Mouse (Mus musculus) embryonic facial prominence, embryonic 14.5 days (tissue): ENCODE results near the gene Smap1. TPM values are rescaled to one million over a fixed set of nuclear protein-coding genes. Genes with fewer than 3 reads are reported as not detected.

Experiments used
- ATAC-seq: fragments of 200-750 bp; cut with Nextera tagmentation; 2 replicates; pipeline ENCODE4 v1.8.0; 2017; ENCODE audit warnings: low read depth, moderate number of reproducible peaks, moderate TSS enrichment
- DNase-seq: peaks from one replicate; pipeline ENCODE4 v3.0.0-alpha.2; 2015; ENCODE audit warnings: low spot score
- H3K27ac ChIP-seq: fragments of 300-500 bp; sonication (generic); replicated peaks from 2 replicates; pipeline ENCODE4 v1.5.1; 2014; ENCODE audit warnings: low read depth, mild to moderate bottlenecking, low read length, moderate library complexity
- H3K27me3 ChIP-seq: fragments of 300-500 bp; sonication (generic); replicated peaks from 2 replicates; pipeline ENCODE4 v1.6.1; 2014; ENCODE audit warnings: low read length; ENCODE audit not compliant: control insufficient read depth, insufficient read depth
- H3K36me3 ChIP-seq: fragments of 300-500 bp; sonication (generic); 2 replicates; pipeline ENCODE4 v1.6.1; 2014; ENCODE audit warnings: low read length, mixed read lengths; ENCODE audit not compliant: control insufficient read depth, insufficient read depth
- H3K4me1 ChIP-seq: fragments of 300-500 bp; sonication (generic); 2 replicates; pipeline ENCODE4 v1.6.1; 2014; ENCODE audit warnings: antibody characterized with exemption, low read length; ENCODE audit not compliant: control insufficient read depth, insufficient read depth
- H3K4me2 ChIP-seq: fragments of 300-500 bp; sonication (generic); 2 replicates; pipeline ENCODE4 v1.6.1; 2014; ENCODE audit warnings: low read depth, mild to moderate bottlenecking, low read length, moderate library complexity, mixed read lengths
- H3K4me3 ChIP-seq: fragments of 300-500 bp; sonication (generic); 2 replicates; pipeline ENCODE4 v1.5.1; 2014; ENCODE audit warnings: low read depth, mild to moderate bottlenecking, low read length
- H3K9ac ChIP-seq: fragments of 300-500 bp; sonication (generic); 2 replicates; pipeline ENCODE4 v1.6.1; 2014; ENCODE audit warnings: low read depth, mild to moderate bottlenecking, low read length, moderate library complexity, mixed read lengths
- H3K9me3 ChIP-seq: fragments of 300-500 bp; sonication (generic); 2 replicates; pipeline ENCODE4 v1.6.1; 2016; ENCODE audit warnings: low read length; ENCODE audit not compliant: control insufficient read depth
- WGBS: fragments of 180-500 bp; shearing (Covaris S2); extraction: QIAGEN DNeasy Blood & Tissue Kit; methylation state at CpG from one replicate; pipeline ENCODE4 v1.1.7; 2014; 5-methylcytosine and 5-hydroxymethylcytosine counted together
- polyA plus RNA-seq: library from polyadenylated mRNA; unstranded; fragments of >200 nt; fragmentation: Nextera tagmentation; extraction: Ambion mirVana; gene quantifications from 2 replicates; pipeline ENCODE4 v1.2.1, GENCODE M21; 2014

The Smap1 gene
- polyA plus RNA-seq, 1 experiment from 2014 or later, result 55.4 TPM

DNA sequence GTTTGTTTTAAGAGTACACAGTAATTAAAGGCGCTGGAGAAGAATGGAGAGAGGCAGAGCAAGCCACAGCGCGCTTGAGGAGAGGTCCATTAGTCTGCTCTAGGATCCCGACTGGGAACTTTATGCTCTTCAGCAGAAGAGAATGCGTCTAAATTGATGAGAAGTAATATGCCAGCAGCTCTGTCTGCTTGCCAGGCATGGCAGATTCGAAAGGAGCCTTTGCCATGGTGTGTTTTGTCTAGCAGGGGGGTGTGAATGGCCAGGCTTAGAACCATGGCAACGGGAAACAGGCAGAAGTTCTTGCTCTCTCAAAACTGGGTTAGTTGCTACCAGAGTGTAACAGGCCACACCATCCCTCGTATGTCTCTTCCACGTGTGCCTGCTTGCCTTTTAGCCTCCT is 87.3 kb downstream of the Smap1 start:
- no peak for ATAC-seq
- H3K4me1 ChIP-seq, result no peaks in the 10 kb centered on the region
- no peaks in the 10 kb centered on the region for H3K9me3 ChIP-seq
- DNase-seq, result no peak
- H3K27me3 ChIP-seq, result no peaks in the 10 kb centered on the region
- WGBS, result 67% methylated on average over 9 of the region's 9 CpGs
- no peak overlapping the region for H3K4me3 ChIP-seq
- H3K9ac ChIP-seq, result no peak overlapping the region
- H3K4me2 ChIP-seq, result no peak overlapping the region
- H3K36me3 ChIP-seq, result no peaks in the 10 kb centered on the region
- H3K27ac ChIP-seq, result no peak overlapping the region

DNA sequence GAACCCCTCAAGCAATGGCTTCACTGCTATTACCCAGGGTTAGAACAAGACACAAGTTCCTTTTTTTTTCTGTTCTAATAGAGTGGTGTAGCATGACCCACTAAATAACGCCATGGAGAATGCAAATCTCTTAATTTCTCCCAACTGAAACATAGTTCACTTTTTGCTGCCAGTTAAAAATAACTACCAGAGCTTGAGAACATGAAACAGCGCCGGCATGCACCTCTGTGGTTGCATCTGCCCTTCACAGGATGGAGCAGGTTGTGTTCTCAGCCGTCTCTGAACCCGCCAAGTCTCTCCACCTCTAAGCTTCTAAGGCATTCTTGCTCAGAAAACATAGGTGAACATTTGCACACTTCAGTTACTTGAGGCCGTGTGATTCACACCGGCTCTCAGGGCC is 87.9 kb downstream of the Smap1 start:
- H3K27ac ChIP-seq, result no peak overlapping the region
- H3K4me3 ChIP-seq, result no peak overlapping the region
- no peaks in the 10 kb centered on the region for H3K36me3 ChIP-seq
- DNase-seq (no peak), ATAC-seq (no peak)
- no peaks in the 10 kb centered on the region for H3K9me3 ChIP-seq
- H3K27me3 ChIP-seq, result no peaks in the 10 kb centered on the region
- H3K4me1 ChIP-seq, result no peaks in the 10 kb centered on the region
- H3K4me2 ChIP-seq, result no peak overlapping the region
- 84% methylated on average over 7 of the region's 7 CpGs for WGBS
- no peak overlapping the region for H3K9ac ChIP-seq

DNA sequence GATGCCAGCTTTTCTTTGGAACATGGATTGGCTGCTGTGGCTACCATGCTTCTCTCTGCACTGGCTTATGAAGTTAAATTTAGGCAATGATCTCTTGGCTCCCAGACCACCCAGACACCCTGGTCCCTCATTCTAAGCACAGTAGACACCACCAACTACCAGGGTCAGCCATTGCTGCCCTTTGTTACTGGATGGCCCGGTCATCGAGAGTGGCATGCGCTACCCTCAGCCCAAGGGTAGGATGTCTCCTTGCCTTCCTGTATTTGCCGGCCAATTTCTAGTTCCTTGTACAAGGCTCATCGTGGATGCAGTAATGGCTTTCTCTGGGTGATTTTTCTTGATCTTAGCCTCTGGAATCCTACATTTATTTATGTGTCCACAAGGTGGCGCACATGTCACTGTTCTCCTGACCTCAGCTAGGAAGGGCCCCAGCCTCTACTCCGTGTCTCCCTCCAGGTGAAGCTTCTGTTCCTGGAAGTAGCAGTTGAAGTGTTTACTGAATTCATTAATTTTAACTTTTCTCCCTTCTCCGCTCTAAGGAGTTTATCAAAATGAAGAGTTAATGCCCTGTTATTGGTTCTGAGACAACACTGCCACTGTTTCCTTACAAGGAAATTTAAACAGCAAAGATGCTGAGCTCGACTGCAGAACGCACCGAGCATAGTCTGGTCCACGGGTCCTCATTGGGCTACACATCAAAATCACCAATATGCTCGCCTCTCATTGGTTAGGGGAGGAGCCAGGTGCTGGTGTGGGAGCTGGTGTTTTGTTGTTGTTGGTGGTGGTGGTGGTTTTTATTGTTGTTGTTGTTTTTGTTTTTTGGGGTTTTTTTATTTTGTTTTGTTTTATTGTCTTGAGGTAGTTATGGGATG is 95.0 kb downstream of the Smap1 start:
- Histone ChIP-seq H3K9me3 (no peaks in the 10 kb centered on the region), H3K4me1 (no peaks in the 10 kb centered on the region), H3K4me2 (no peak overlapping the region), H3K27ac (no peak overlapping the region), H3K9ac (no peak overlapping the region), H3K4me3 (no peak overlapping the region), H3K27me3 (no peaks in the 10 kb centered on the region), H3K36me3 (no peaks in the 10 kb centered on the region)
- peak; percentile 63 for DNase-seq
- peak; percentile 54; the same call in 1 of the 2 replicates for ATAC-seq
- 42% methylated on average over 13 of the region's 13 CpGs for WGBS

DNA sequence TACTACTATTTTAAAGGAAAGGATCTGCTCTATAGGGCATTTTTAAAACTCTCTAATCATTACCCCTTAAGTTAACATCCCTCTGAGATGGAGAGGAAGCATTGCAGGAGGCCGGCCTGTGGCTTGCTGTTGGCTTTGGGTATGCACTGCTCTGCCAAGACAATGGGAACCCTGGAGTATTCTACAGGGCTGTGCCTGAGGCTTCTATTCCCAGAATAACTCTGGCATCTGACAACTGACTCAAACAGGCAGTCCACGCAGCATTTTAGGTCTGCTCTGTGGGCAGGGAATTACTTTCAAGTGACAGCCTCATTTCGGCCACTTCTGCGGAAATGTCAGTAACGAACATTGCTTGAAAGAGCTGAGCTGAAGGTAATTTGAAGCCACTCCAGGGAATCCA is 100.5 kb downstream of the Smap1 start:
- H3K4me3 ChIP-seq, result no peak overlapping the region
- ATAC-seq (no peak), DNase-seq (peak; percentile 40)
- no peak overlapping the region for H3K27ac ChIP-seq
- H3K4me1 ChIP-seq, result no peaks in the 10 kb centered on the region
- WGBS, result 34% methylated on average over 5 of the region's 5 CpGs
- H3K9ac ChIP-seq, result no peak overlapping the region
- no peaks in the 10 kb centered on the region for H3K27me3 ChIP-seq
- no peak overlapping the region for H3K4me2 ChIP-seq
- H3K36me3 ChIP-seq, result no peaks in the 10 kb centered on the region
- no peaks in the 10 kb centered on the region for H3K9me3 ChIP-seq

DNA sequence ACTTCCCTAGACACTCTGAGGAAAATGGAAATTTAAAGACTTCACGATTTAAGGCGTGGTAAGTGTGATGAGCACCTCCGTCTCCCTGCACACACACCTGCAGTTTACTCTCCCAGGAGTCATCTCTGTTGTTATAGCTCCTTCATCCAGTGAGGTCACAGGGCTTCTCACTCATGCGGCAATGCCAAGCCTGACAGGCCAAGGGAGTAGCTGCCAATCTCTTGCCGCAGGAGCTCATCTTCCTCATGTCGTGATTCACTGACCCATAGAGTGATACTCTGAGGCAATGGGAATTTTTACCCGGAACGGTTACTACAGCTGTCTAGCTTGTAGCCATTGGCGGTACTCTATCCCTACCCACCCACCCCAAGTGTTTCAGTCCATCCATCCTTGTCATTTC is 123.8 kb downstream of the Smap1 start:
- 0 out of 2 replicates have a peak, but pooled peaks cover 3% of the 10 kb centered on the region for H3K27me3 ChIP-seq
- ATAC-seq, result no peak
- no peak overlapping the region for H3K4me3 ChIP-seq

More for the DNA sequence above, 123.8 kb downstream of the Smap1 start:
- Histone ChIP-seq H3K4me2 (no peak overlapping the region), H3K9ac (no peak overlapping the region), H3K27ac (no peak overlapping the region), H3K4me1 (no peaks in the 10 kb centered on the region), H3K36me3 (no peaks in the 10 kb centered on the region), H3K9me3 (no peaks in the 10 kb centered on the region)
- no peak for DNase-seq
- WGBS, result 93% methylated on average over 9 of the region's 9 CpGs

Other genes starting within 250 kb of the Smap1 start
- 0.64 and 0.84 TPM in 2 replicates for gene B3gat2, start 160.6 kb downstream of the Smap1 start, polyA plus RNA-seq
- 94.4 and 96.1 TPM in 2 replicates for gene Sdhaf4, start 83.3 kb upstream of the Smap1 start, polyA plus RNA-seq
- 25.5 and 27.8 TPM in 2 replicates for gene Fam135a, start 178.0 kb upstream of the Smap1 start, polyA plus RNA-seq